Mouse (Mus musculus): Measurements from ENCODE around the gene Tmcc3. TPM values are rescaled to one million over a fixed set of nuclear protein-coding genes. Genes with fewer than 3 reads are reported as not detected.

The Tmcc3 gene
- total and polyA plus RNA-seq, 3 experiments = 15.3 to 35.1 (median 29.8) TPM

GRCm38 (mm10) chr10:94500210-94500876, 188.6 kb downstream of the Tmcc3 start:
- H3K9ac ChIP-seq (ENCODE audit: low read depth, low read length) = no peak overlapping the region
- 56% methylated on average over 16 of the region's 16 CpGs for WGBS
- intact Hi-C loops (cut with DNase I) = no loop called here
- no peaks in the 10 kb centered on the region for H3K27me3 ChIP-seq (ENCODE audit: control insufficient read depth, insufficient read depth, low read length)
- no peak overlapping the region for H3K27ac ChIP-seq
- H3K4me3 ChIP-seq = no peak overlapping the region
- TF ChIP-seq POLR2A (IDR thresholded peaks at IDR 0.05; ENCODE audit: insufficient read depth, low read depth, low read length) (no peak), EP300 (IDR thresholded peaks at IDR 0.05; ENCODE audit: insufficient read depth, low read depth, low read length) (no peak), CTCF (IDR thresholded peaks at IDR 0.05) (no peak)
- no peaks in the 10 kb centered on the region for H3K79me2 ChIP-seq (replicated peaks; ENCODE audit: control insufficient read depth, insufficient read depth, low read length)
- no peak for DNase-seq
- peaks cover 7% of the 10 kb centered on the region for H3K36me3 ChIP-seq (ENCODE audit: control insufficient read depth, insufficient read depth, low read length)
- peaks cover 8% of the 10 kb centered on the region for H3K4me1 ChIP-seq (ENCODE audit: control insufficient read depth, insufficient read depth, low read length)

DNA sequence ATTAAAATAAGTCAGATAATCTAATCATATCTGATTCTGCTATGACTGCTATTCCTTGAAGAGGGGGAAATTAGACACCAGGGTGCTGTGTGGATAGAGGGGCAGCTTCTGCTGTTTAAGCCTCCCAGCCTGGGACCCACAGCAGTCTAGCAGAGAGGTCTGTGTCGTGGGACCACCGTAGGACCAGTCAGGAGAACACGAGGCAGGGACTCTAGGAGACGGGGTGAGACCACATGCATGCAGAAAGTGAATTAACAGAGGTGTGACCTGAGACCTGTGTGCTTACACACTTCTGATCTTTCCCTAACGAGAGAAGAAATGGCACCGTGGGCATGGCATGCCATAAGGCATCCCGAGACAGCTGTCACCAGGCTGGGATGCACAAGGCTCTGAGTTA, 189.1 kb downstream of the Tmcc3 start:
- intact Hi-C loops (cut with DNase I) = no loop called here
- Histone ChIP-seq H3K27me3 (ENCODE audit: control insufficient read depth, insufficient read depth, low read length) (no peaks in the 10 kb centered on the region), H3K4me1 (ENCODE audit: control insufficient read depth, insufficient read depth, low read length) (peaks cover 10% of the 10 kb centered on the region), H3K36me3 (ENCODE audit: control insufficient read depth, insufficient read depth, low read length) (peaks cover 7% of the 10 kb centered on the region), H3K9ac (ENCODE audit: low read depth, low read length) (no peak overlapping the region), H3K4me3 (no peak overlapping the region), H3K79me2 (replicated peaks; ENCODE audit: control insufficient read depth, insufficient read depth, low read length) (no peaks in the 10 kb centered on the region), H3K27ac (no peak overlapping the region)
- DNase-seq = no peak
- TF ChIP-seq CTCF (IDR thresholded peaks at IDR 0.05) (no peak), POLR2A (IDR thresholded peaks at IDR 0.05; ENCODE audit: insufficient read depth, low read depth, low read length) (no peak), EP300 (IDR thresholded peaks at IDR 0.05; ENCODE audit: insufficient read depth, low read depth, low read length) (no peak)
- 94% methylated on average over 7 of the region's 7 CpGs for WGBS

- TF ChIP-seq EP300 (IDR thresholded peaks at IDR 0.05; ENCODE audit: insufficient read depth, low read depth, low read length) (no peak), CTCF (IDR thresholded peaks at IDR 0.05) (no peak), POLR2A (IDR thresholded peaks at IDR 0.05; ENCODE audit: insufficient read depth, low read depth, low read length) (no peak)
- peaks cover 11% of the 10 kb centered on the region for H3K4me1 ChIP-seq (ENCODE audit: control insufficient read depth, insufficient read depth, low read length)
- 66% methylated on average over 10 of the region's 10 CpGs for WGBS
Observed at GRCm38 (mm10) chr10:94501796-94502195, 190.0 kb downstream of the Tmcc3 start.

GRCm38 (mm10) chr10:94505248-94505772, 193.6 kb downstream of the Tmcc3 start:
- Histone ChIP-seq H3K27ac (peak overlapping the region; percentile 75), H3K27me3 (ENCODE audit: control insufficient read depth, insufficient read depth, low read length) (no peaks in the 10 kb centered on the region), H3K36me3 (ENCODE audit: control insufficient read depth, insufficient read depth, low read length) (peaks cover 2% of the 10 kb centered on the region), H3K4me3 (peak overlapping the region; percentile 38), H3K4me1 (ENCODE audit: control insufficient read depth, insufficient read depth, low read length) (peaks cover 9% of the 10 kb centered on the region), H3K9ac (ENCODE audit: low read depth, low read length) (peak overlapping the region; percentile 43), H3K79me2 (replicated peaks; ENCODE audit: control insufficient read depth, insufficient read depth, low read length) (no peaks in the 10 kb centered on the region)
- no peak for TF ChIP-seq CTCF (IDR thresholded peaks at IDR 0.05)
- peak; percentile 34; the same call in 1 of the 2 replicates for TF ChIP-seq POLR2A (IDR thresholded peaks at IDR 0.05; ENCODE audit: insufficient read depth, low read depth, low read length)
- DNase-seq = peak in 1 of 2 experiments; percentile 57
- WGBS = 37% methylated on average over 16 of the region's 16 CpGs
- intact Hi-C loops (cut with DNase I) = no loop called here

More at GRCm38 (mm10) chr10:94501796-94502195, 190.0 kb downstream of the Tmcc3 start:
- no peaks in the 10 kb centered on the region for H3K79me2 ChIP-seq (replicated peaks; ENCODE audit: control insufficient read depth, insufficient read depth, low read length)
- DNase-seq = no peak
- no peaks in the 10 kb centered on the region for H3K27me3 ChIP-seq (ENCODE audit: control insufficient read depth, insufficient read depth, low read length)
- H3K36me3 ChIP-seq (ENCODE audit: control insufficient read depth, insufficient read depth, low read length) = peaks cover 7% of the 10 kb centered on the region
- H3K9ac ChIP-seq (ENCODE audit: low read depth, low read length) = no peak overlapping the region
- intact Hi-C loops (cut with DNase I) = no loop called here
- H3K27ac ChIP-seq = no peak overlapping the region
- no peak overlapping the region for H3K4me3 ChIP-seq

DNA sequence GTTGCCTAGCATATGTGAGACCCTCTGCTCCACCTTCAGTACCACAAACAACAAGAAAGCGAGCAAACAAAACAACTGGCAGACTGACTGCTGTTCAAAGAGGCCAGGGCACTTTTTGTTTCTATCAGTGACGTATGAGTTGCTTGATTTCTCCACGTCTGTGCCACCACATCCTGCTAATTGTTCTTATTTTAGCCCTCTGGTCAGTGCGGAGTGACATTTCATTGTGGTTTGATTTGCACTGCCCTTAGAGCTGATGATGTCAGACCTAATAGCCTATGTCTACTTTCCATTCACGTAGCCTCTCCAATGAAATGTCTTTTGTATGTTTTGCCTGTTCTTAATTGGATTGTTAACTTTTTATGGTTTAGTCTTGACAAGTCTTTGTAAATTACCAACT, 197.1 kb downstream of the Tmcc3 start:
- 63% methylated on average over 5 of the region's 5 CpGs for WGBS
- Histone ChIP-seq H3K27ac (no peak overlapping the region), H3K9ac (ENCODE audit: low read depth, low read length) (no peak overlapping the region), H3K79me2 (replicated peaks; ENCODE audit: control insufficient read depth, insufficient read depth, low read length) (no peaks in the 10 kb centered on the region), H3K36me3 (ENCODE audit: control insufficient read depth, insufficient read depth, low read length) (peaks cover 2% of the 10 kb centered on the region), H3K27me3 (ENCODE audit: control insufficient read depth, insufficient read depth, low read length) (no peaks in the 10 kb centered on the region), H3K4me1 (ENCODE audit: control insufficient read depth, insufficient read depth, low read length) (peaks cover 8% of the 10 kb centered on the region), H3K4me3 (no peak overlapping the region)
- intact Hi-C loops (cut with DNase I) = no loop called here
- DNase-seq = no peak
- TF ChIP-seq CTCF (IDR thresholded peaks at IDR 0.05) = no peak
- TF ChIP-seq POLR2A (IDR thresholded peaks at IDR 0.05; ENCODE audit: insufficient read depth, low read depth, low read length) = no peak
- TF ChIP-seq EP300 (IDR thresholded peaks at IDR 0.05; ENCODE audit: insufficient read depth, low read depth, low read length) = no peak

- Histone ChIP-seq H3K36me3 (ENCODE audit: control insufficient read depth, insufficient read depth, low read length) (peaks cover 4% of the 10 kb centered on the region), H3K79me2 (replicated peaks; ENCODE audit: control insufficient read depth, insufficient read depth, low read length) (0 out of 2 replicates have a peak, but pooled peaks cover 1% of the 10 kb centered on the region), H3K4me1 (ENCODE audit: control insufficient read depth, insufficient read depth, low read length) (peaks cover 3% of the 10 kb centered on the region), H3K27ac (no peak overlapping the region), H3K4me3 (no peak overlapping the region), H3K27me3 (ENCODE audit: control insufficient read depth, insufficient read depth, low read length) (no peaks in the 10 kb centered on the region), H3K9ac (ENCODE audit: low read depth, low read length) (no peak overlapping the region)
- DNase-seq = no peak
- no peak for TF ChIP-seq CTCF (IDR thresholded peaks at IDR 0.05)
- TF ChIP-seq POLR2A (IDR thresholded peaks at IDR 0.05; ENCODE audit: insufficient read depth, low read depth, low read length) = no peak
- TF ChIP-seq EP300 (IDR thresholded peaks at IDR 0.05; ENCODE audit: insufficient read depth, low read depth, low read length) = no peak
- intact Hi-C loops (cut with DNase I) = no loop called here
- 96% methylated on average over 1 of the region's 1 CpGs for WGBS
Observed at GRCm38 (mm10) chr10:94512771-94513170, 201.0 kb downstream of the Tmcc3 start.
